Mouse (Mus musculus): Measurements from ENCODE around the gene Col6a4.

Gene Col6a4

GRCm38 (mm10) chr9:105976871-105977270, 119.7 kb downstream of the Col6a4 start:
- in situ Hi-C loops (cut with MboI; ENCODE audit: low pct_unique_long_range_greater_than_20kb in 1 of 2, low sequenced_read_pairs in 2 of 2, unreplicated experiment in 1 of 2) = no loop called here

- in situ Hi-C loops (cut with MboI; ENCODE audit: low pct_unique_long_range_greater_than_20kb in 1 of 2, low sequenced_read_pairs in 2 of 2, unreplicated experiment in 1 of 2) = no loop called here
Measured at GRCm38 (mm10) chr9:105976314-105976713, 120.3 kb downstream of the Col6a4 start.

GRCm38 (mm10) chr9:105973736-105974135, 122.8 kb downstream of the Col6a4 start:
- in situ Hi-C loops (cut with MboI; ENCODE audit: low pct_unique_long_range_greater_than_20kb in 1 of 2, low sequenced_read_pairs in 2 of 2, unreplicated experiment in 1 of 2) = no loop called here

GRCm38 (mm10) chr9:105972031-105972430, 124.6 kb downstream of the Col6a4 start:
- in situ Hi-C loops (cut with MboI; ENCODE audit: low pct_unique_long_range_greater_than_20kb in 1 of 2, low sequenced_read_pairs in 2 of 2, unreplicated experiment in 1 of 2) = no loop called here

- in situ Hi-C loops (cut with MboI; ENCODE audit: low pct_unique_long_range_greater_than_20kb in 1 of 2, low sequenced_read_pairs in 2 of 2, unreplicated experiment in 1 of 2) = no loop called here
Measured at GRCm38 (mm10) chr9:105971351-105971894, 125.2 kb downstream of the Col6a4 start.

GRCm38 (mm10) chr9:105970901-105971300, 125.7 kb downstream of the Col6a4 start:
- in situ Hi-C loops (cut with MboI; ENCODE audit: low pct_unique_long_range_greater_than_20kb in 1 of 2, low sequenced_read_pairs in 2 of 2, unreplicated experiment in 1 of 2) = no loop called here

GRCm38 (mm10) chr9:105967976-105968375, 128.6 kb downstream of the Col6a4 start:
- in situ Hi-C loops (cut with MboI; ENCODE audit: low pct_unique_long_range_greater_than_20kb in 1 of 2, low sequenced_read_pairs in 2 of 2, unreplicated experiment in 1 of 2) = no loop called here

GRCm38 (mm10) chr9:105960533-105960932, 136.1 kb downstream of the Col6a4 start, which contains the start of gene Col6a5:
Col6a5 (minus strand) TSS chr9:105960643.
- in situ Hi-C loops (cut with MboI; ENCODE audit: low pct_unique_long_range_greater_than_20kb in 1 of 2, low sequenced_read_pairs in 2 of 2, unreplicated experiment in 1 of 2) = no loop called here

GRCm38 (mm10) chr9:105959116-105959515, 137.5 kb downstream of the Col6a4 start:
- in situ Hi-C loops (cut with MboI; ENCODE audit: low pct_unique_long_range_greater_than_20kb in 1 of 2, low sequenced_read_pairs in 2 of 2, unreplicated experiment in 1 of 2) = no loop called here

- in situ Hi-C loops (cut with MboI; ENCODE audit: low pct_unique_long_range_greater_than_20kb in 1 of 2, low sequenced_read_pairs in 2 of 2, unreplicated experiment in 1 of 2) = no loop called here
Measured at GRCm38 (mm10) chr9:105949755-105950154, 146.8 kb downstream of the Col6a4 start.

GRCm38 (mm10) chr9:105947577-105947976, 149.0 kb downstream of the Col6a4 start:
- in situ Hi-C loops (cut with MboI; ENCODE audit: low pct_unique_long_range_greater_than_20kb in 1 of 2, low sequenced_read_pairs in 2 of 2, unreplicated experiment in 1 of 2) = no loop called here
